Mouse (Mus musculus): Measurements from ENCODE around the gene Hnmt. TPM values are rescaled to one million over a fixed set of nuclear protein-coding genes. Genes with fewer than 3 reads are reported as not detected.
A peak's percentile ranks its signal among the peaks of the same experiment; 100 is the strongest.

Hnmt gene
- 1.8 and 3.0 TPM in 2 replicates for polyA plus RNA-seq (2014; fragmentation: Nextera tagmentation; extraction: Ambion mirVana)

DNA sequence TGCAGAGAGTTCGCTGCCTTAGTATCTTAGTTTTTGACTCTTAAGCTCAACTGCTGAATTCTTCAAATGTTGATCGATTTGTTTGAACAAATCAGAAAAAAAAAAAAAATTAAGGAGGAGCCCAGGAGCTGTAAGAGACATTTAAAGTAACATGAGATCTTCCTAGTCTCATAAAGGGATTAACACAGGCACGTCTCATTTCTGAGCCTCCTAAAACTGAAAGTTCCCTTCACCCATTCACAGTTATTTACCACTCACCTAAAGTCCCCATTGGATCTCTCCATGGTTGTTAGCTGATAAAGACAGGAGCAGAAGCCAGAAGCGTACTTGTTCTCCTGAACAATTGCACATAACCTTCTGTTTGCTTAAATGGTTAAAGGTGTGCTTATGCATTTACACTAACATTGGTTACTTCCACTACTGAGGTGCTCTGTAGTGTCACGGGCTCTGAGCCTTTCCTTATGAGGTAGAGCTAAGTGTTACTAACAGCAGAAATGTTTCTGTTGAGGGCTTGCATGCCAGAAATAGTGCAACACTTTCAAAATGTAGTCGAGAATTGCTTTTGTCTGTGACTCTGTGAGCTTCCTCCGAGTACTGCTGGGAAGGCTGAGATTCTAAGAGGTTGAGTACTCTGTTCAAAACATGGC, at the start of gene Hnmt:
Gene Hnmt, minus strand, starts transcription at position 51 of the 647 bp plus-strand sequence.
- Histone ChIP-seq H3K4me3 (ENCODE audit: low read depth, low read length) (peak within 1 kb of the TSS; percentile 31), H3K9ac (replicated peaks; ENCODE audit: low read depth, low read length) (no peak within 1 kb of the TSS), H3K4me1 (ENCODE audit: control insufficient read depth, insufficient read depth, low read length) (no peaks in the 10 kb centered on the region), H3K27ac (ENCODE audit: low read length) (no peak within 1 kb of the TSS; the same call in 1 of the 2 replicates), H3K27me3 (ENCODE audit: control insufficient read depth, insufficient read depth, low read length) (no peaks in the 10 kb centered on the region), H3K9me3 (ENCODE audit: control insufficient read depth, low read depth, low read length) (no peaks in the 10 kb centered on the region), H3K4me2 (replicated peaks; ENCODE audit: low read depth, low read length) (peak within 1 kb of the TSS; percentile 39), H3K36me3 (ENCODE audit: control insufficient read depth, insufficient read depth, low read length) (no peaks in the 10 kb centered on the region)
- WGBS: 34% methylated on average over 7 of the region's 7 CpGs
- no peak for ATAC-seq (ENCODE audit: insufficient number of reproducible peaks, insufficient read depth, low FRiP score, low read depth)

DNA sequence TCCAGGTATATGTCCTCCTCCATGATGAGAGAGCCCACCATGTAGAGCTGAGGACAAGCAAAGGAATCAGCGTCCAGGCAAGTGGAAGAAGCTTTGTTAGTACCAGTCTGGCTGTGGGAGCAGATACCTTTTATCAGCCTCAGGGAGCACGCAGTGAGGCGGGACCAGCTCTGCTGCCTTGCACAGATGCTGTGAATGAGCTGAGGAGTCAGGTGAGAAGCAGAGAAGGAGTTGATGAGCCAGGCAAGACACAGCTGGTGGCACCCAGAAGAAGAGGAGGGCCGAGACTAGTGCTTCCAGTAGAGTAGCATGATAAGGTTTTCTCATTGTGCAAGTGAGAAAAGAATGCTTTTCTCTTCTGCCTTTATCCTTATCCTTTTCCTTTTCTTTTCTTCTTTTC, 47.3 kb upstream of the Hnmt start, which contains the start of gene Tbpl2:
Gene Tbpl2, minus strand, starts transcription at position 101 of the 400 bp plus-strand sequence.
- Histone ChIP-seq H3K27ac (ENCODE audit: low read length) (no peak within 1 kb of the TSS), H3K4me3 (ENCODE audit: low read depth, low read length) (no peak within 1 kb of the TSS), H3K9ac (replicated peaks; ENCODE audit: low read depth, low read length) (no peak within 1 kb of the TSS), H3K9me3 (ENCODE audit: control insufficient read depth, low read depth, low read length) (no peaks in the 10 kb centered on the region), H3K4me1 (ENCODE audit: control insufficient read depth, insufficient read depth, low read length) (no peaks in the 10 kb centered on the region), H3K4me2 (replicated peaks; ENCODE audit: low read depth, low read length) (no peak within 1 kb of the TSS), H3K36me3 (ENCODE audit: control insufficient read depth, insufficient read depth, low read length) (no peaks in the 10 kb centered on the region), H3K27me3 (ENCODE audit: control insufficient read depth, insufficient read depth, low read length) (no peaks in the 10 kb centered on the region)
- no peak for ATAC-seq (ENCODE audit: insufficient number of reproducible peaks, insufficient read depth, low FRiP score, low read depth)
- 78% methylated on average over 4 of the region's 4 CpGs for WGBS

GRCm38 (mm10) chr2:24090921-24091320, 41.7 kb upstream of the Hnmt start:
- H3K4me2 ChIP-seq (replicated peaks; ENCODE audit: low read depth, low read length): no peak overlapping the region
- H3K27ac ChIP-seq (ENCODE audit: low read length): no peak overlapping the region
- no peak overlapping the region for H3K9ac ChIP-seq (replicated peaks; ENCODE audit: low read depth, low read length)
- H3K4me3 ChIP-seq (ENCODE audit: low read depth, low read length): no peak overlapping the region
- WGBS: 85% methylated on average over 1 of the region's 1 CpGs
- H3K27me3 ChIP-seq (ENCODE audit: control insufficient read depth, insufficient read depth, low read length): no peaks in the 10 kb centered on the region
- H3K4me1 ChIP-seq (ENCODE audit: control insufficient read depth, insufficient read depth, low read length): no peaks in the 10 kb centered on the region
- no peak for ATAC-seq (ENCODE audit: insufficient number of reproducible peaks, insufficient read depth, low FRiP score, low read depth)
- H3K36me3 ChIP-seq (ENCODE audit: control insufficient read depth, insufficient read depth, low read length): no peaks in the 10 kb centered on the region
- no peaks in the 10 kb centered on the region for H3K9me3 ChIP-seq (ENCODE audit: control insufficient read depth, low read depth, low read length)

DNA sequence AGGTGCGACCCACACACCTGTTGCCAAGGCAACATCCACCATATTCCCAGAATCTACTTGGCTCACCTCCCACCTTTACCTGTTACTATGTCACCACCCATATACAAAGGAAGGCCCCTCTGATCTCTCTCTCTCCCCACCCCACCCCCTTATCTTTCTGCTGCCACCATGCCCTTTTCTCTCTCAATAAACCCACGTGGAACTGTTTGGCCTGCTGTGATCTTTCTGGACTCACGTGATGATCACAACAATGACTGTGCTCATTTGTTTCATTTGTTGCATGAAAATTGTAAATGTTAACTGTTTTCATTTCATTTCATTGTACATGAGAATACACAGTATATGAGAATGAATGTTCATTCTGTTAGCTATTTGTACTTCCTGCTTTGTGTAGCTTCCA, 1.3 kb upstream of the Hnmt start:
- Histone ChIP-seq H3K4me3 (ENCODE audit: low read depth, low read length) (no peak overlapping the region), H3K27ac (ENCODE audit: low read length) (no peak overlapping the region), H3K4me1 (ENCODE audit: control insufficient read depth, insufficient read depth, low read length) (no peaks in the 10 kb centered on the region), H3K27me3 (ENCODE audit: control insufficient read depth, insufficient read depth, low read length) (no peaks in the 10 kb centered on the region), H3K4me2 (replicated peaks; ENCODE audit: low read depth, low read length) (no peak overlapping the region), H3K36me3 (ENCODE audit: control insufficient read depth, insufficient read depth, low read length) (no peaks in the 10 kb centered on the region), H3K9me3 (ENCODE audit: control insufficient read depth, low read depth, low read length) (no peaks in the 10 kb centered on the region), H3K9ac (replicated peaks; ENCODE audit: low read depth, low read length) (no peak overlapping the region)
- WGBS: 75% methylated on average over 3 of the region's 3 CpGs
- ATAC-seq (ENCODE audit: insufficient number of reproducible peaks, insufficient read depth, low FRiP score, low read depth): no peak

GRCm38 (mm10) chr2:24048480-24049097, 605 bp downstream of the Hnmt start:
- no peak overlapping the region for H3K9ac ChIP-seq (replicated peaks; ENCODE audit: low read depth, low read length)
- ATAC-seq (ENCODE audit: insufficient number of reproducible peaks, insufficient read depth, low FRiP score, low read depth): no peak
- no peaks in the 10 kb centered on the region for H3K9me3 ChIP-seq (ENCODE audit: control insufficient read depth, low read depth, low read length)
- 9% methylated on average over 16 of the region's 16 CpGs for WGBS
- H3K36me3 ChIP-seq (ENCODE audit: control insufficient read depth, insufficient read depth, low read length): no peaks in the 10 kb centered on the region
- H3K4me1 ChIP-seq (ENCODE audit: control insufficient read depth, insufficient read depth, low read length): no peaks in the 10 kb centered on the region
- peak overlapping the region; percentile 39 for H3K4me2 ChIP-seq (replicated peaks; ENCODE audit: low read depth, low read length)
- no peak overlapping the region; the same call in 1 of the 2 replicates for H3K27ac ChIP-seq (ENCODE audit: low read length)
- H3K27me3 ChIP-seq (ENCODE audit: control insufficient read depth, insufficient read depth, low read length): no peaks in the 10 kb centered on the region
- peak overlapping the region; percentile 31 for H3K4me3 ChIP-seq (ENCODE audit: low read depth, low read length)

- Histone ChIP-seq H3K9ac (replicated peaks; ENCODE audit: low read depth, low read length) (no peak overlapping the region), H3K27me3 (ENCODE audit: control insufficient read depth, insufficient read depth, low read length) (no peaks in the 10 kb centered on the region), H3K27ac (ENCODE audit: low read length) (no peak overlapping the region; the same call in 1 of the 2 replicates), H3K4me2 (replicated peaks; ENCODE audit: low read depth, low read length) (peak overlapping the region; percentile 39), H3K9me3 (ENCODE audit: control insufficient read depth, low read depth, low read length) (no peaks in the 10 kb centered on the region), H3K4me1 (ENCODE audit: control insufficient read depth, insufficient read depth, low read length) (no peaks in the 10 kb centered on the region), H3K4me3 (ENCODE audit: low read depth, low read length) (peak overlapping the region; percentile 31), H3K36me3 (ENCODE audit: control insufficient read depth, insufficient read depth, low read length) (no peaks in the 10 kb centered on the region)
- ATAC-seq (ENCODE audit: insufficient number of reproducible peaks, insufficient read depth, low FRiP score, low read depth): no peak
- WGBS: 59% methylated on average over 6 of the region's 6 CpGs
Measured at GRCm38 (mm10) chr2:24047551-24048479, 1.4 kb downstream of the Hnmt start.

DNA sequence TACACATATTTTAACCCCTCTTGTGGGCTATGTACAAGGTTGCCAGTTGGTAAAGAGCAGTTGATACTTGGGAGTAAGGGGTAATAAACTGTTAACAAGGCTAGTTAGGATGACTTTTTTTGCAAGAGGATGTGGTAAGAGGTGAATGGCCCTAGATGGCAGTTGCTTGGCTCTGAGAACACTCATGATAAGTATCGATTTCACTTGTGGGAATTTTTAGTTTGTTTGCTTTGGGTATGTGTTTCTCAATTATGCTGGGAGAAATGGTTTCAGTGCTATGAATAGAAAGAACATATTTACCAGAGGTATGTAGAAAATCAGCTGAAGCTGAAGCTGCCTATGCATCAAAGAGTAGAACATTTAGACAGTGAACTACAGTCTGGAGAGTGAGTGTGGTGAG, 6.3 kb downstream of the Hnmt start:
- WGBS: 86% methylated on average over 1 of the region's 1 CpGs
- H3K4me1 ChIP-seq (ENCODE audit: control insufficient read depth, insufficient read depth, low read length): no peaks in the 10 kb centered on the region
- no peak overlapping the region for H3K9ac ChIP-seq (replicated peaks; ENCODE audit: low read depth, low read length)
- H3K36me3 ChIP-seq (ENCODE audit: control insufficient read depth, insufficient read depth, low read length): no peaks in the 10 kb centered on the region
- H3K27ac ChIP-seq (ENCODE audit: low read length): no peak overlapping the region
- no peaks in the 10 kb centered on the region for H3K9me3 ChIP-seq (ENCODE audit: control insufficient read depth, low read depth, low read length)
- ATAC-seq (ENCODE audit: insufficient number of reproducible peaks, insufficient read depth, low FRiP score, low read depth): no peak
- H3K4me3 ChIP-seq (ENCODE audit: low read depth, low read length): no peak overlapping the region
- H3K27me3 ChIP-seq (ENCODE audit: control insufficient read depth, insufficient read depth, low read length): no peaks in the 10 kb centered on the region
- no peak overlapping the region for H3K4me2 ChIP-seq (replicated peaks; ENCODE audit: low read depth, low read length)

- H3K4me3 ChIP-seq (ENCODE audit: low read depth, low read length): no peak overlapping the region
- WGBS: 95% methylated on average over 1 of the region's 1 CpGs
- H3K4me2 ChIP-seq (replicated peaks; ENCODE audit: low read depth, low read length): no peak overlapping the region
- H3K4me1 ChIP-seq (ENCODE audit: control insufficient read depth, insufficient read depth, low read length): no peaks in the 10 kb centered on the region
- H3K27ac ChIP-seq (ENCODE audit: low read length): no peak overlapping the region
- no peak overlapping the region for H3K9ac ChIP-seq (replicated peaks; ENCODE audit: low read depth, low read length)
- H3K27me3 ChIP-seq (ENCODE audit: control insufficient read depth, insufficient read depth, low read length): no peaks in the 10 kb centered on the region
- H3K36me3 ChIP-seq (ENCODE audit: control insufficient read depth, insufficient read depth, low read length): no peaks in the 10 kb centered on the region
- no peaks in the 10 kb centered on the region for H3K9me3 ChIP-seq (ENCODE audit: control insufficient read depth, low read depth, low read length)
- ATAC-seq (ENCODE audit: insufficient number of reproducible peaks, insufficient read depth, low FRiP score, low read depth): no peak
Measured at GRCm38 (mm10) chr2:24040531-24040930, 8.7 kb downstream of the Hnmt start.

Measured in stomach, embryonic 14.5 days (tissue).